Mouse (Mus musculus) midbrain, embryonic 14.5 days (tissue): Measurements from ENCODE around the gene T. TPM values are rescaled to one million over a fixed set of nuclear protein-coding genes. Genes with fewer than 3 reads are reported as not detected.

ENCODE experiments used
- ATAC-seq: fragments of 200-750 bp; cut with Nextera tagmentation; 2 replicates; pipeline ENCODE4 v1.8.0; 2017; ENCODE audit warnings: moderate number of reproducible peaks, moderate library complexity; ENCODE audit not compliant: low FRiP score, low TSS enrichment
- DNase-seq: peaks from one replicate; pipeline ENCODE4 v3.0.0-alpha.2; 2015
- H3K27ac ChIP-seq: fragments of 300-500 bp; sonication (generic); replicated peaks from 2 replicates; pipeline ENCODE4 v1.5.1; 2014; ENCODE audit warnings: mild to moderate bottlenecking, low read depth, low read length, moderate library complexity
- H3K27me3 ChIP-seq: fragments of 300-500 bp; sonication (generic); 2 replicates; pipeline ENCODE4 v1.6.1; 2014; ENCODE audit warnings: low read length, control low read depth, mixed read lengths; ENCODE audit not compliant: control insufficient read depth, insufficient read depth
- H3K36me3 ChIP-seq: fragments of 300-500 bp; sonication (generic); 2 replicates; pipeline ENCODE4 v1.6.1; 2014; ENCODE audit warnings: low read length, control low read depth; ENCODE audit not compliant: control insufficient read depth, insufficient read depth
- H3K4me1 ChIP-seq: fragments of 300-500 bp; sonication (generic); 2 replicates; pipeline ENCODE4 v1.6.1; 2014; ENCODE audit warnings: mild to moderate bottlenecking, antibody characterized with exemption, low read length, control low read depth; ENCODE audit not compliant: control insufficient read depth, insufficient read depth
- H3K4me2 ChIP-seq: fragments of 300-500 bp; sonication (generic); 2 replicates; pipeline ENCODE4 v1.6.1; 2014; ENCODE audit warnings: mild to moderate bottlenecking, low read length, moderate library complexity
- H3K4me3 ChIP-seq: fragments of 300-500 bp; sonication (generic); replicated peaks from 2 replicates; pipeline ENCODE4 v1.5.1; 2014; ENCODE audit warnings: low read depth, low read length
- H3K9ac ChIP-seq: fragments of 300-500 bp; sonication (generic); replicated peaks from 2 replicates; pipeline ENCODE4 v1.6.1; 2014; ENCODE audit warnings: mild to moderate bottlenecking, low read length, moderate library complexity
- H3K9me3 ChIP-seq: fragments of 300-500 bp; sonication (generic); 2 replicates; pipeline ENCODE4 v1.6.1; 2016; ENCODE audit warnings: low read length, control low read depth, mixed read lengths; ENCODE audit not compliant: control insufficient read depth
- WGBS: fragments of 180-500 bp; shearing (Covaris S2); extraction: QIAGEN DNeasy Blood & Tissue Kit; methylation state at CpG from one replicate; pipeline ENCODE4 v1.1.7; 2014; 5-methylcytosine and 5-hydroxymethylcytosine counted together
- polyA plus RNA-seq: library from polyadenylated mRNA; unstranded; fragments of >200 nt; fragmentation: Nextera tagmentation; extraction: Ambion mirVana; gene quantifications from 2 replicates; pipeline ENCODE4 v1.2.1, GENCODE M21; 2014

The T gene
- polyA plus RNA-seq, 1 experiment from 2014 or later, result 0.43 TPM

GRCm38 (mm10) chr17:8447676-8448192 is 13.5 kb downstream of the T start:
- Histone ChIP-seq H3K36me3 (no peaks in the 10 kb centered on the region), H3K4me2 (no peak overlapping the region), H3K4me3 (no peak overlapping the region), H3K9ac (no peak overlapping the region), H3K4me1 (no peaks in the 10 kb centered on the region), H3K9me3 (no peaks in the 10 kb centered on the region), H3K27me3 (no peaks in the 10 kb centered on the region), H3K27ac (no peak overlapping the region)
- DNase-seq (no peak), ATAC-seq (no peak)
- 53% methylated on average over 9 of the region's 9 CpGs for WGBS

DNA sequence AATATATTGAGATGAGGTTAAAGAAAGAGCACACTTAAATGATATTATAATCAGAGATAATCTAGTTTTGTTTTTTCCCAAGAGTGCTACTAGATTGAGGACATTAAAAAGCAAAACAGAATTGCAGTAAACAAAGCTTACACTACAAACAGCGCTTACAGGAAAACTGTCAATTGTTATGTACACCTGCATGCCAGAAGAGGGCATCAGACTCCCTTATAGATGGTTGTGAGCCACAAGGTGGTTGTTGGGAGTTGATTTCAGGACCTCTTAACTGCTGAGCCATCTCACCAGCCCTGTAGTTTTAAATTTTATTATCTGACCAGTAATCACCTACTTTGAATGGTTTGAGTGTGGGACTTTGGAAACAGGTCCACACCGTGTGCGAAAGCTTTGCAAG is 14.1 kb downstream of the T start:
- no peak overlapping the region for H3K4me2 ChIP-seq
- no peaks in the 10 kb centered on the region for H3K27me3 ChIP-seq
- H3K4me3 ChIP-seq, result no peak overlapping the region
- 74% methylated on average over 3 of the region's 3 CpGs for WGBS
- no peaks in the 10 kb centered on the region for H3K4me1 ChIP-seq
- no peaks in the 10 kb centered on the region for H3K9me3 ChIP-seq
- no peak for DNase-seq
- no peak overlapping the region for H3K27ac ChIP-seq
- no peaks in the 10 kb centered on the region for H3K36me3 ChIP-seq
- no peak for ATAC-seq
- no peak overlapping the region for H3K9ac ChIP-seq

DNA sequence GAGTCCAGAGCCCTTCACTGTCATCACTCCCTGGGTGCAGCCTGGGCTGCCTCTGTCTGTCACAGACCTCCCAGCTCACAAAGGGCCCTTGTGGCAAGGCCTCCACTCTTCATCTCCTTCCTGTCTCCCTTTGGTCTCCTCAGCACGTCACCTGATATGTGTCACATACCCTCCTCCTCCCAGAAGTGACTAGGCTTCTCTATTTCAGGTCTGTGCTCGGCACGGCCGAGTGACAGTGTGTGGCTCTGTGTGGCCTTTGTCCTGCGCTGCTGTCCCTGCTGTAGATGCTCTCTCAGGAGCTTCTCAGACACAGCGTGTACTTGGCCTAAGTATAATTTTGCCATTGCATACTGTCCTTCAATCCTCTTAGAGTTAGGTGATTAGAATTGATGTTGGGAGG is 21.0 kb downstream of the T start:
- Histone ChIP-seq H3K27me3 (no peaks in the 10 kb centered on the region), H3K9ac (no peak overlapping the region), H3K9me3 (no peaks in the 10 kb centered on the region), H3K4me1 (peaks cover 5% of the 10 kb centered on the region; the same call in 1 of the 2 replicates), H3K4me3 (no peak overlapping the region), H3K4me2 (no peak overlapping the region), H3K36me3 (no peaks in the 10 kb centered on the region), H3K27ac (no peak overlapping the region)
- DNase-seq (no peak), ATAC-seq (no peak)
- 67% methylated on average over 6 of the region's 6 CpGs for WGBS

- WGBS, result 66% methylated on average over 7 of the region's 7 CpGs
These were observed 21.4 kb downstream of the T start for GRCm38 (mm10) chr17:8455601-8456000.

DNA sequence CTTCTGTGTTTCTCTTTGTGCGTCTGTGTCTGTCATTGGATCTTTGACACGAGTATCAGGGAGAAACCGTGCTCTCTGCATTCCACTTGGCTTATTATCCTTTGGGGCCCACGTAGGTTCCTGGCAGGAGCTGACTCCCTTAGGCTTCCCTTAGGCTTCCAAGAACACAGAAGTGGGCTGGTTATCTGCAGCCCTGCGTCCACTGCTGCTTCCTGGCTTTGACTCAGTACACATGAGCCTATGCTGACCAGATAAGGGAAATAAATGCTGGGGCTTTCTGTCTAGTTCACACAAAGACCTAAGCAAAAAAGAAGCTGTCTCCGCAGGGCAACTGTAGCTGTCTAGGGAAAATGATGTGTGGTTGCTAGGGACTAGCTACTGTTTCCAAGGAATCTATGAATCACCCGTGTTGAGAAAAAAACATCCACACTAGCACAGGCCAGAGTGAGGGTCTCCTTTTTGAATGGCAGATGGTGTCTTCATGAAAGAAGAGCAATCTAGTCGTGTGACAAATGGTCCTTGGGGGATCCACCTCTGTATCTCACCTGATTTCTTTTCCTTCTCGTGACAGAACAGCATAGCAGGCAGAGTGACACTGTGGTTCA is 22.7 kb downstream of the T start:
- H3K4me3 ChIP-seq, result no peak overlapping the region
- DNase-seq (peak; percentile 60), ATAC-seq (no peak)
- H3K4me1 ChIP-seq, result peaks cover 5% of the 10 kb centered on the region; the same call in 1 of the 2 replicates
- peak overlapping the region; percentile 55 for H3K27ac ChIP-seq
- WGBS, result 36% methylated on average over 9 of the region's 9 CpGs
- no peaks in the 10 kb centered on the region for H3K9me3 ChIP-seq
- no peaks in the 10 kb centered on the region for H3K27me3 ChIP-seq
- no peak overlapping the region for H3K4me2 ChIP-seq
- H3K9ac ChIP-seq, result no peak overlapping the region
- no peaks in the 10 kb centered on the region for H3K36me3 ChIP-seq

More at GRCm38 (mm10) chr17:8455601-8456000, 21.4 kb downstream of the T start:
- DNase-seq (no peak), ATAC-seq (no peak)
- Histone ChIP-seq H3K27ac (no peak overlapping the region), H3K4me3 (no peak overlapping the region), H3K9me3 (no peaks in the 10 kb centered on the region), H3K27me3 (no peaks in the 10 kb centered on the region), H3K4me1 (peaks cover 5% of the 10 kb centered on the region; the same call in 1 of the 2 replicates), H3K9ac (no peak overlapping the region), H3K4me2 (no peak overlapping the region), H3K36me3 (no peaks in the 10 kb centered on the region)

- WGBS, result 7% methylated on average over 4 of the region's 4 CpGs
- no peaks in the 10 kb centered on the region for H3K36me3 ChIP-seq
These were observed 27.3 kb downstream of the T start for GRCm38 (mm10) chr17:8461568-8461967.

GRCm38 (mm10) chr17:8463482-8464128 is 29.4 kb downstream of the T start:
- no peaks in the 10 kb centered on the region for H3K36me3 ChIP-seq
- peaks cover 3% of the 10 kb centered on the region; the same call in 1 of the 2 replicates for H3K27me3 ChIP-seq

More at GRCm38 (mm10) chr17:8461568-8461967, 27.3 kb downstream of the T start:
- ATAC-seq (no peak), DNase-seq (peak; percentile 77)
- Histone ChIP-seq H3K9ac (no peak overlapping the region), H3K4me3 (no peak overlapping the region), H3K4me2 (no peak overlapping the region), H3K9me3 (no peaks in the 10 kb centered on the region), H3K4me1 (peaks cover 3% of the 10 kb centered on the region; the same call in 1 of the 2 replicates), H3K27ac (no peak overlapping the region), H3K27me3 (no peaks in the 10 kb centered on the region)

GRCm38 (mm10) chr17:8467771-8468170 is 33.5 kb downstream of the T start:
- Histone ChIP-seq H3K4me2 (no peak overlapping the region), H3K4me3 (no peak overlapping the region), H3K27me3 (peaks cover 3% of the 10 kb centered on the region; the same call in 1 of the 2 replicates), H3K27ac (no peak overlapping the region), H3K4me1 (no peaks in the 10 kb centered on the region), H3K36me3 (no peaks in the 10 kb centered on the region), H3K9me3 (no peaks in the 10 kb centered on the region), H3K9ac (no peak overlapping the region)
- DNase-seq (no peak), ATAC-seq (no peak)
- 84% methylated on average over 3 of the region's 3 CpGs for WGBS

More at GRCm38 (mm10) chr17:8463482-8464128, 29.4 kb downstream of the T start:
- H3K4me1 ChIP-seq, result no peaks in the 10 kb centered on the region
- H3K27ac ChIP-seq, result no peak overlapping the region
- DNase-seq, result peak; percentile 94
- H3K4me2 ChIP-seq, result no peak overlapping the region
- 28% methylated on average over 9 of the region's 9 CpGs for WGBS
- no peak overlapping the region for H3K9ac ChIP-seq
- ATAC-seq, result peak; percentile 63
- H3K4me3 ChIP-seq, result no peak overlapping the region
- H3K9me3 ChIP-seq, result no peaks in the 10 kb centered on the region
